Mouse (Mus musculus): ENCODE measurements at regions not wholly inside any gene's neighbourhood (a gene's known extent, or its start where the extent isn't known, plus 50 kb on each side); places are given as distances from the start of the nearest gene placed in this dataset.
A peak's percentile ranks its signal among the peaks of the same experiment; 100 is the strongest.

DNA sequence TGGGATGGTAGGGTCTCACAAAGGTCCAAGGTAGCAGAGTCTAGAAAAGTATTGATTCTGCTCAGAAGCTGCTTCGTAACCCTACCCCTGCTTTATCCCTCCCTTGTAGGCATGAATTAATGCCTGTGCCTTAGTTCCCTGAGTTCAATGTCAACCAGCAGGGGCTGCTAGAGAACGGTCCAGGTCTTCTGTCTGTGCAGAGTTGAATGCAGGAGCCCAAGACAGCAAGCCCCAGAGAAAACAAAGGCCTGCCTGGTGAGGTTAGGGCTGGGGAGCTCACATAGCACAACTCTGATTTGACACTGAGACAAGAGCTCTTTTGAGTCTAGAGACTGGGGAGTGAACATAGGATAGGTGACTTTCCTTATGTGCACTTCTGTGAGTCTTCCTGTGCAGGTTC, 56.6 kb downstream of the Olig3 start:
- DNase-seq = peak; percentile 14 to 15

DNA sequence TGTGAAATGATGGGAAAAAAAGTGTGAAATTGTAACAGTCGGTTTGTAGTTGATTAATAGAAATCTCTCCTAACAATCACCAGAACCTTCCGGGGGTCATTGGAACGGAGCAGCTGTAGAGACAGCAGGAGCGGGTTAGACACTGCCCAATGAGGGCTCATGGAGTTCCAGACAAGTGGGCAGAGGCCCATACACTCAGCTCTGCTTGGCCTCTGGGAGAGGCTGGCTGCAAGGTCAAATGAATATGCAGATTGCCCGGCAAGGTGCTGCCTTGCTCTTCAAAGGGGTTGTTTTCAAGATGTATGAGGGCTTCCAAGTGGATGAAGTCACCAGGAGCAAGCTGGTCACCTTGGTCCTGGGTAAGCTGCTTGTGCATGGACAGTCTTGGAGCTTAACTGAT, 57.6 kb downstream of the Olig3 start:
- no peak for DNase-seq

GRCm38 (mm10) chr10:19414834-19415233, 58.5 kb downstream of the Olig3 start:
- no peak for DNase-seq

DNA sequence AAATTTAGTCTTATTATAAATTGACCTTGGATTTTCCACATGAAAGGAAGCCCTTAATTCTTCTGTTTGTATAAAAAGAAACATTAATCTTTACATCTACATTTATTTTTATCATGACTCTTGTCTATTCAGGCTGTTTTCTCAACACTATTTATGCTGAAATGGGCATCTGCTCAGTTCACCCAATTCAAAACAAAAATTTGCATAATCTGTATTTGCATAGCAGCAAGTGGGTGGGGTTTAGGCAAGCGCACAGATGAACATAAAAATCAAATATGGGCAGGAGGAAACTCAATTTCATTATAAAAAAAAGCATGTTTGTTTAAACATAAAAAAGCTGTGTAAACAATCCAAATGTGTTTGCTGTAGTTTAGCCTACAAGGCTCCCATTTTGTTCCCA, 67.7 kb downstream of the Olig3 start:
- no peak for DNase-seq

DNA sequence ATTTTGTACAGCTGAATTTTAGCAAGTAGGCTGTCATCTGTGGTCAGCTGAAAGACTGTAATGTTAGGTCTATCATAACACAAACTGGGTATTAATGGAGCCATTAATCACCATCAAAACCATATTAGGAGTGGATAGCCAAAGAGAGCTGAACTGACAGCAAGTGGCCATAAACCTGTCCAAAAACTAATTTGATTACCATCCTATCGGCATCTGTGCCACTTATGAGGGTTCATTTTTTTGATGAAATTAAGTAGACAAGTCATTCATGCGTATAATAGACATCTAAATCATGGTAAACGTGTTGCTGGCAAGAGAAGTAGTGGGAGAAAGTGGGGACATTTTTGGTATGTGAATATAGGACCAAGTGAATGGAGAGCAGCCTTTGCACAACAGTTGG, 68.6 kb downstream of the Olig3 start:
- DNase-seq = no peak

GRCm38 (mm10) chr10:19426835-19427234, 70.5 kb downstream of the Olig3 start:
- no peak for DNase-seq

DNA sequence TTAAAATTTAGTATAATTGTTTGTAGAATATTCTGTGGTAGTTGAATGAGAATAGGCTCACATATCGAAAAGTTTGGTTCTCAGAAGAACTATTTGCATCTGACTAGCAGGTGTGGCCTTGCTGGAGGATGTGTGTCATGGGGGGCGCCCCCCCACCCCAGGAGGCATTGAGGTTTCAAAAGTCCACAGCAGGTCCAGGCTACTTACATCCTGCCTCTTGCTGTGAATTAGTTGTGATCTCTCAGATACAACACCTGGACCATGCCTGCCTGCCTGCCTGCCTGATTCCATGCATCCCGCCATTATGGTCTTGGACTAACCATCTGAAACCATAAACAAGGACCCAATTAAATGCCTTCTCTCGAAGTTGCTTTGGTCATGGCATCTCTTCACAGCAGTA, 76.2 kb downstream of the Olig3 start:
- DNase-seq = peak; percentile 6

GRCm38 (mm10) chr10:19434661-19435060, 78.3 kb downstream of the Olig3 start:
- DNase-seq = no peak

- no peak for DNase-seq
These were observed 85.5 kb downstream of the Olig3 start for GRCm38 (mm10) chr10:19441807-19442206.

GRCm38 (mm10) chr10:19443516-19443915, 87.2 kb downstream of the Olig3 start:
- no peak for DNase-seq

GRCm38 (mm10) chr10:19448838-19449559, 92.7 kb downstream of the Olig3 start:
- DNase-seq = no peak

- DNase-seq = no peak
These were observed 102.7 kb downstream of the Olig3 start for GRCm38 (mm10) chr10:19459053-19459452.

GRCm38 (mm10) chr10:19459709-19460108, 103.4 kb downstream of the Olig3 start:
- no peak for DNase-seq

DNA sequence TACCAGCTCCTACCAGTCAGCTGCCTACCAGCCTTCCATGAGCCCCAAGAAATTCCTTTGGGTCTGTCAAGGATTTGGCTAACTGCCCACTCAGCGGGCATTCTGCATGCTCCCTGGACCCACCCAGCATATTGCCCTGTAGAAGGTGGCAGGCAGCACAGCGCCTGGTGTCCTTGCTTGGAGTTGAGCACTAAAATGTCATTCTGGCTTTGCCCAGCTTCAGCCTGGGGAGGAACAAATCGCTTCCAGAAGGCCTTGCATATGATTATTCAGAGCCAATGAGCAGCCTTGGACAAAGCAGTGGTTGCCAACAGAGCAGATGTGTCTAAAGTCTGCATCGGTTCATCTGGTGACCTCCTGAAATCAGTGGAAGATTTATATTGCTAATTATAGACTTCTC, 103.8 kb downstream of the Olig3 start:
- no peak for DNase-seq

- no peak for DNase-seq
These were observed 107.5 kb downstream of the Olig3 start for GRCm38 (mm10) chr10:19463800-19464199.

- no peak for DNase-seq
These were observed 108.2 kb downstream of the Olig3 start for GRCm38 (mm10) chr10:19464504-19464903.

DNA sequence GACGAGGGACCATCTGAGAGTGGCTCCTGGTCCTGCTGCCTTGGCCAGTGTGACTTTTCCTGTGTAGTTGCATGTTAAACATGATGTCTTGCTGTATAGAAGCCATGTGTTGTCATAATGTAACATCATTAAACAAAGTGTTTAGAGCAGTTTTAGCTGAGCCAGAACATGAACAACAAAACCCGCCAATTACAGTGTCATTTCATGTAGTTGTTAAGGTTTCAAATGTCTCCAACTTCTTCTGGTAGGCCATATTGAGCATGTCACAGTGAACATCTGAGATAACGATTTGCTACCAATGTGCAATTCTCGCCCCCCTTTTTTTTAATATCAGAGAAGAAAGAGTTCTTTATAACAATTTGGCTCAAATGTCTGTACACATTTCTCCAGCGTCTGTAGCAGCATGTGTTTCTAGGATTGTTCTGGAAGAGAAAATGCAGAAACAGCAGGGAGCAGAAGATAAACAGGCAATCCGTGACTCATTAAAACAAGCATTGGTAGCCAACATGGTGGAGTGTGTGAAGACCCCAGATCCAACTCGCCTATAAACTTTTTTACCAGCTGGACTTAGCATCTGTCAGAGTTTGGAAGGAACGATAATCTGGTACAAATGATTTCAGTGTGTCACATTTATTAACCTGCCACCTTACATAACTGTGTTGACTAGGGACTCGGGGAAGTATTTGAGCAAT, 115.2 kb downstream of the Olig3 start:
- no peak for DNase-seq

DNA sequence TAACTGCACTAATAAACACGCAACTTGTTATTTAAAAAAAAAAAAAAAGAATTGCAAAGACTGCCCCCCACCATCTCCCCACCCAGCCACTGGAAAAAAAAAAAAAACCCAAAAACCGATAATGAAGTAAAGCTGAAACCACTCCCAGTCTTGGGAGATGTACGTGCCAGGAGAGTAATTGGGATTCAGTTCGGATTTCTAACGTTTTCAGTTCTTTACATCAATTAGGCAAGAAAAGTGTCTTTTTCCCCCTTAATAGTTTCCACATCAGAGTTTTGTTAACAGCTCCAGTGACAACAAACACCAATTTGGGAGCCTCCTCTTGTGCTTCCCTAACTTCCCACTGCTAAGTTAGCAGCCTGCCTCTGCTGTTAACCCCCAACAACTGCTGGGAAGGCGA, 115.7 kb downstream of the Olig3 start:
- DNase-seq = no peak

DNA sequence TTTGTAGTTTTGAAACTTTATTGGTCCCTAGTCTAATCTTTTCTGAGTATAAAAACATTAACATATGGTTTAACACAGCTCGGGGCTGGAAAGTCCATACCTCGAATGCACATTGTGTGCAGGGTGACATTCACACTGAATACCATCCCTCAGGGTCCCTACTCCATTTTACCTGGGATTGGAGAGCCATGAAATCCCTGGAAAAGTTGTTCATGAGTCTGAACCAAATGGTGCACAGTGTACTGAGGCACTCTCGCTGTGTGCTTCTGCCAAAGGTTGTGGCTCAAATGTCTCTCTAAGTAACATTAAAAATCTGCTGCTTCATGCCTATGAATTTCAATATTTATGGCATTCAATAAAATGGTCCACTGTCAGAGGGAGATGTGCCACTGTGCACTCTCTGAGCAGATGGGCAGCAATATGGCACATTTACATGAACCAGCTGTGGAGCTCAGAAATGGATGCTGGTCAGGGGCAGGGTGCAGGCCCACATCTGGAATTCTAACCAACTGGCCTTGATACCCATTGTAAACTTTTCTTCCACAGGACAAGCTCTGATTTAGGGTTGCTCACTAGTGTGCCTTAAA, 116.7 kb downstream of the Olig3 start:
- no peak for DNase-seq

DNA sequence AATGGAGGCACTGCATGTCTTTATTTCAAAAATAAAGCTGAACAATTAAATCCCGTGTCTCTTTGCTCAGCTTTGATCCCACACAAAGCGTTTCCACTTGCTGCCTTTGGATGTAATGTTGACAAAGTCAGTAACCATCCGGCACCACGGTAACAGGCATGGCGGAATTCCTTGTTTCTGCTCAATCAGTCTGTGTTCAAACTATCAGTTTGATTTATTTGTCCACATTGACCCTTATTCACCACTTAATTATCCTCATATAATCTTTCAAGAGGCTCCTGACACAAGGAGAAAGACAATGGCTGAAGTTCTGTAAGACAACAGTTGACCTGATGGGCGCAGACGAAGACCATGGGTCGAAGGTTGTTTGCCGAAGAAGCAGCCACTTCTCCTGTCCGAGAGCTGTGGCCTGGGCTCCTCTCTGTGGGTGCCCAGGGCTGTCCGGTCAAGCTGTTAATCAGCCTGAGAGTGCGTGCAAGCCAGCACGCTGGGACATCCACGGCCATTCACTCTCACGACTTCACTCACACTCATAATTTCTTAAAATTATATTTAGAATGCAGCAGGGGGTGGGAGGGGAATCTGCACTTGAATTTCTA, 106.1 kb upstream of the Ifngr1 start:
- DNase-seq = no peak

- DNase-seq = no peak
These were observed 101.2 kb upstream of the Ifngr1 start for GRCm38 (mm10) chr10:19490500-19490899.

GRCm38 (mm10) chr10:19491513-19492380, 100.0 kb upstream of the Ifngr1 start:
- peak; percentile 86 for DNase-seq
